Mouse (Mus musculus) heart, embryonic 16.5 days (tissue): Measurements from ENCODE around the gene Lamp1. TPM values are rescaled to one million over a fixed set of nuclear protein-coding genes. Genes with fewer than 3 reads are reported as not detected.
"Not testable (repeated sequence)": the region's sequence is repeated elsewhere in the genome, so short reads cannot be mapped to it uniquely, and the experiment has no call there.

Source experiments
- ATAC-seq: fragments of 200-750 bp; cut with Nextera tagmentation; replicated peaks from 2 replicates; pipeline ENCODE4 v1.8.0; 2017; ENCODE audit warnings: moderate number of reproducible peaks; ENCODE audit not compliant: insufficient read depth, low FRiP score; ENCODE audit errors: extremely low read depth
- H3K27ac ChIP-seq: fragments of 300-500 bp; sonication (generic); 2 replicates; pipeline ENCODE4 v1.5.1; 2014; ENCODE audit warnings: mild to moderate bottlenecking, low read length, control low read depth, moderate library complexity
- H3K27me3 ChIP-seq: fragments of 300-500 bp; sonication (generic); 2 replicates; pipeline ENCODE4 v1.6.1; 2014; ENCODE audit warnings: low read length, mixed read lengths; ENCODE audit not compliant: control insufficient read depth, insufficient read depth
- H3K36me3 ChIP-seq: fragments of 300-500 bp; sonication (generic); 2 replicates; pipeline ENCODE4 v1.6.1; 2014; ENCODE audit not compliant: control insufficient read depth, insufficient read depth
- H3K4me1 ChIP-seq: fragments of 300-500 bp; sonication (generic); 2 replicates; pipeline ENCODE4 v1.6.1; 2014; ENCODE audit warnings: low read length, mixed read lengths; ENCODE audit not compliant: control insufficient read depth, insufficient read depth
- H3K4me2 ChIP-seq: fragments of 300-500 bp; sonication (generic); 2 replicates; pipeline ENCODE4 v1.6.1; 2014; ENCODE audit warnings: low read depth, mild to moderate bottlenecking, control low read depth, low read length
- H3K4me3 ChIP-seq: fragments of 300-500 bp; sonication (generic); 2 replicates; pipeline ENCODE4 v1.5.1; 2014; ENCODE audit warnings: mild to moderate bottlenecking, control low read depth, low read length
- H3K9ac ChIP-seq: fragments of 300-500 bp; sonication (generic); 2 replicates; pipeline ENCODE4 v1.6.1; 2014; ENCODE audit warnings: low read length, control low read depth
- H3K9me3 ChIP-seq: fragments of 300-500 bp; sonication (generic); replicated peaks from 2 replicates; pipeline ENCODE4 v1.6.1; 2016; ENCODE audit warnings: low read length; ENCODE audit not compliant: control insufficient read depth
- WGBS: fragments of 180-500 bp; shearing (Covaris S2); extraction: QIAGEN DNeasy Blood & Tissue Kit; methylation state at CpG from one replicate; pipeline ENCODE4 v1.1.7; 2014; 5-methylcytosine and 5-hydroxymethylcytosine counted together
- polyA plus RNA-seq: library from polyadenylated mRNA; unstranded; fragments of >200 nt; fragmentation: Nextera tagmentation; extraction: Ambion mirVana; gene quantifications from 2 replicates; pipeline ENCODE4 v1.2.1, GENCODE M21; 2015

Lamp1 gene
- polyA plus RNA-seq, 1 experiment from 2014 or later = 317 TPM

GRCm38 (mm10) chr8:13124897-13125296 lies 34.1 kb upstream of the Lamp1 start:
- Histone ChIP-seq H3K4me3 (no peak overlapping the region), H3K9ac (no peak overlapping the region), H3K36me3 (peaks cover 53% of the 10 kb centered on the region), H3K9me3 (no peaks in the 10 kb centered on the region), H3K27ac (no peak overlapping the region), H3K4me1 (peaks cover 26% of the 10 kb centered on the region), H3K27me3 (no peaks in the 10 kb centered on the region), H3K4me2 (no peak overlapping the region)
- WGBS = 85% methylated on average over 8 of the region's 8 CpGs
- ATAC-seq = no peak

GRCm38 (mm10) chr8:13132220-13132619 lies 26.7 kb upstream of the Lamp1 start:
- not testable (repeated sequence) for H3K9me3 ChIP-seq
- 67% methylated on average over 9 of the region's 9 CpGs for WGBS

GRCm38 (mm10) chr8:13139641-13140182 lies 19.2 kb upstream of the Lamp1 start:
- ATAC-seq = no peak
- WGBS = 92% methylated on average over 6 of the region's 6 CpGs
- no peak overlapping the region for H3K27ac ChIP-seq
- no peak overlapping the region for H3K4me2 ChIP-seq
- no peak overlapping the region for H3K9ac ChIP-seq
- H3K9me3 ChIP-seq = no peaks in the 10 kb centered on the region
- H3K4me3 ChIP-seq = no peak overlapping the region
- peaks cover 88% of the 10 kb centered on the region for H3K36me3 ChIP-seq
- no peaks in the 10 kb centered on the region for H3K4me1 ChIP-seq
- no peaks in the 10 kb centered on the region for H3K27me3 ChIP-seq

More at GRCm38 (mm10) chr8:13132220-13132619, 26.7 kb upstream of the Lamp1 start:
- H3K4me2 ChIP-seq, H3K4me3 ChIP-seq, H3K27me3 ChIP-seq, H3K4me1 ChIP-seq, ATAC-seq, H3K27ac ChIP-seq, H3K9ac ChIP-seq: not testable (repeated sequence)
- peaks cover 71% of the 10 kb centered on the region for H3K36me3 ChIP-seq

- H3K27me3 ChIP-seq = no peaks in the 10 kb centered on the region
- peaks cover 84% of the 10 kb centered on the region for H3K36me3 ChIP-seq
- WGBS = 86% methylated on average over 5 of the region's 5 CpGs
- H3K4me3 ChIP-seq = no peak overlapping the region
- H3K9me3 ChIP-seq = no peaks in the 10 kb centered on the region
- H3K4me2 ChIP-seq = no peak overlapping the region
- no peak overlapping the region for H3K9ac ChIP-seq
- H3K4me1 ChIP-seq = no peaks in the 10 kb centered on the region
- H3K27ac ChIP-seq = no peak overlapping the region
- ATAC-seq = no peak
Measured at GRCm38 (mm10) chr8:13141681-13142080, 17.3 kb upstream of the Lamp1 start.

GRCm38 (mm10) chr8:13148476-13148875 lies 10.5 kb upstream of the Lamp1 start:
- H3K4me2 ChIP-seq = no peak overlapping the region
- H3K27ac ChIP-seq = no peak overlapping the region
- no peaks in the 10 kb centered on the region for H3K4me1 ChIP-seq
- H3K9ac ChIP-seq = no peak overlapping the region
- no peaks in the 10 kb centered on the region for H3K27me3 ChIP-seq
- 91% methylated on average over 2 of the region's 2 CpGs for WGBS
- ATAC-seq = no peak
- H3K9me3 ChIP-seq = no peaks in the 10 kb centered on the region
- peaks cover 43% of the 10 kb centered on the region for H3K36me3 ChIP-seq
- H3K4me3 ChIP-seq = no peak overlapping the region

GRCm38 (mm10) chr8:13149287-13149686 lies 9.7 kb upstream of the Lamp1 start:
- peaks cover 39% of the 10 kb centered on the region for H3K36me3 ChIP-seq
- no peaks in the 10 kb centered on the region for H3K4me1 ChIP-seq
- ATAC-seq = no peak
- no peak overlapping the region for H3K4me3 ChIP-seq
- no peak overlapping the region for H3K4me2 ChIP-seq
- no peaks in the 10 kb centered on the region for H3K27me3 ChIP-seq
- no peak overlapping the region for H3K9ac ChIP-seq
- no peaks in the 10 kb centered on the region for H3K9me3 ChIP-seq
- no peak overlapping the region for H3K27ac ChIP-seq
- WGBS = 96% methylated on average over 2 of the region's 2 CpGs

GRCm38 (mm10) chr8:13149866-13150265 lies 9.1 kb upstream of the Lamp1 start:
- Histone ChIP-seq H3K4me3 (no peak overlapping the region), H3K36me3 (peaks cover 33% of the 10 kb centered on the region)

GRCm38 (mm10) chr8:13150929-13151328 lies 8.0 kb upstream of the Lamp1 start:
- Histone ChIP-seq H3K9ac (no peak overlapping the region), H3K4me1 (no peaks in the 10 kb centered on the region), H3K4me2 (no peak overlapping the region), H3K36me3 (peaks cover 27% of the 10 kb centered on the region), H3K4me3 (no peak overlapping the region), H3K27ac (no peak overlapping the region), H3K27me3 (no peaks in the 10 kb centered on the region), H3K9me3 (no peaks in the 10 kb centered on the region)
- ATAC-seq = no peak
- 100% methylated on average over 2 of the region's 2 CpGs for WGBS

More at GRCm38 (mm10) chr8:13149866-13150265, 9.1 kb upstream of the Lamp1 start:
- no peak overlapping the region for H3K27ac ChIP-seq
- no peak overlapping the region for H3K4me2 ChIP-seq
- H3K27me3 ChIP-seq = no peaks in the 10 kb centered on the region
- no peak overlapping the region for H3K9ac ChIP-seq
- no peak for ATAC-seq
- H3K4me1 ChIP-seq = no peaks in the 10 kb centered on the region
- 65% methylated on average over 5 of the region's 5 CpGs for WGBS
- H3K9me3 ChIP-seq = no peaks in the 10 kb centered on the region

- 78% methylated on average over 9 of the region's 9 CpGs for WGBS
- no peak overlapping the region for H3K4me2 ChIP-seq
- no peak for ATAC-seq
- H3K9me3 ChIP-seq = no peaks in the 10 kb centered on the region
- peaks cover 7% of the 10 kb centered on the region for H3K36me3 ChIP-seq
- H3K27me3 ChIP-seq = no peaks in the 10 kb centered on the region
- no peak overlapping the region for H3K9ac ChIP-seq
- peaks cover 4% of the 10 kb centered on the region for H3K4me1 ChIP-seq
- no peak overlapping the region for H3K27ac ChIP-seq
- H3K4me3 ChIP-seq = no peak overlapping the region
Measured at GRCm38 (mm10) chr8:13154099-13154498, 4.9 kb upstream of the Lamp1 start.
